Mouse (Mus musculus) small intestine, adult 2 months (tissue): ENCODE measurements around the gene Tmem30c. TPM values are rescaled to one million over a fixed set of nuclear protein-coding genes. Genes with fewer than 3 reads are reported as not detected.

ENCODE experiments used
- H3K27ac ChIP-seq: fragments of 200-500 bp; 2 replicates; pipeline ENCODE4 v1.5.1; 2012; ENCODE audit warnings: low read depth, low read length, control low read depth, inconsistent platforms; ENCODE audit not compliant: insufficient read depth
- H3K27me3 ChIP-seq: fragments of 200-500 bp; 2 replicates; pipeline ENCODE4 v1.6.1; 2012; ENCODE audit warnings: mild to moderate bottlenecking, moderate library complexity, low read length, inconsistent platforms; ENCODE audit not compliant: control insufficient read depth, insufficient read depth
- H3K36me3 ChIP-seq: fragments of 200-500 bp; 2 replicates; pipeline ENCODE4 v1.6.1; 2012; ENCODE audit warnings: mild to moderate bottlenecking, low read length, control low read depth, inconsistent platforms; ENCODE audit not compliant: control insufficient read depth, insufficient read depth
- H3K4me1 ChIP-seq: fragments of 200-500 bp; 2 replicates; pipeline ENCODE4 v1.6.1; 2012; ENCODE audit warnings: low read length, inconsistent platforms, mixed read lengths; ENCODE audit not compliant: control insufficient read depth, insufficient read depth, insufficient read length
- H3K4me3 ChIP-seq: fragments of 200-500 bp; 2 replicates; pipeline ENCODE4 v1.5.1; 2012; ENCODE audit warnings: low read depth, mild to moderate bottlenecking, control low read depth, inconsistent platforms, low read length, moderate library complexity
- CTCF ChIP-seq: fragments of 200-500 bp; IDR thresholded peaks from 2 replicates; pipeline ENCODE4 v1.5.1; 2012; ENCODE audit warnings: low read depth, mild to moderate bottlenecking, control low read depth, inconsistent platforms, low read length, moderate library complexity, mixed read lengths; ENCODE audit not compliant: insufficient replicate concordance, insufficient read length; ENCODE audit errors: extremely low read depth
- POLR2A ChIP-seq: fragments of 200-500 bp; IDR thresholded peaks from 2 replicates; pipeline ENCODE4 v1.6.1; 2012; ENCODE audit warnings: low read depth, mild to moderate bottlenecking, control low read depth, inconsistent platforms, low read length, moderate library complexity
- WGBS: fragments of 180-500 bp; shearing (Covaris S2); methylation state at CpG from one replicate; pipeline ENCODE4 v1.1.7; 2018; 5-methylcytosine and 5-hydroxymethylcytosine counted together
- polyA plus RNA-seq: library from polyadenylated mRNA; depleted of rRNA; stranded (reverse); fragments of >200 nt; gene quantifications from 2 replicates; pipeline ENCODE4 v1.2.3, GENCODE M21; 2012

Tmem30c gene
- polyA plus RNA-seq, 1 experiment: not detected

DNA sequence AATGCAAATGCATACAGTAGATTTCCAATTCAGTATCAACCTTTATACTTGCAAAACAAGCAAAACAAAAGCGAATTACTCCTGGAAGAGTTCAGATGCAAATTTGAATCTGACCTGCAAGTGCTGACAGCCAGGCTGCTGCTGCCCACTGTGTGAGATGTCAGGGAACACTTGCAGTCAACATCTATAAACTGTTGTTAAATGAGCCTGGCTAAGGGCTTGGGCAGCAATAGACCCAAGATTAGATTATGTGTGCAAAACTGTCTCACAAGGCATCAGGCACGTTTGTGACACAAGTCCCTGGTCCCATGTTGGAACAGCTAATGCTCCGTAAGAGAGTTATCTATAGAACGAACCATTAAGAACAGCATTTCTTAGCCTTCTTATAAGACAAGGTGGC is 369 bp downstream of the Tmem30c start:
- Histone ChIP-seq H3K4me3 (no peak overlapping the region), H3K36me3 (no peaks in the 10 kb centered on the region), H3K4me1 (no peaks in the 10 kb centered on the region), H3K27me3 (no peaks in the 10 kb centered on the region), H3K27ac (no peak overlapping the region)
- 70% methylated on average over 4 of the region's 4 CpGs for WGBS
- no peak for TF ChIP-seq POLR2A
- TF ChIP-seq CTCF: no peak

DNA sequence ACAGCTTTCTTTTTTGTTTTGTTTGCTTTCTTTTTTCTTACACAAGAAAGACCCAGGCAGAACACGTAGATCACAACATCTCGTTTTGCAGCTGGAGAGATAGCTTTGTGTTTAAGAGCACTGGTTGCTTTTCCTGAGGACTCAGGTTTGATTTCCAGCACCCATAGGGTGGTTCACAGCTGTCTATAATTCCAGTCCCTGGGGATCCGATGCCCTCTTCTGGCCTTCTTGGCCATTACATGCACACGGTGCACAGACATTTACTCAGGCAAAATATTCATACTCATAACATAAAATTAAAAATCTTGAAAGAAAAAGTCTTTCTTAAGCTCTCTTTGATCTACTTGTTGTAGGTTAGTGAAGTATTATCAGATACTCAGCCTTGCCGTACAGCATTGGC is 969 bp downstream of the Tmem30c start:
- Histone ChIP-seq H3K4me3 (no peak overlapping the region), H3K4me1 (no peaks in the 10 kb centered on the region), H3K27ac (no peak overlapping the region), H3K36me3 (no peaks in the 10 kb centered on the region), H3K27me3 (no peaks in the 10 kb centered on the region)
- 89% methylated on average over 5 of the region's 5 CpGs for WGBS
- TF ChIP-seq CTCF: no peak
- TF ChIP-seq POLR2A: no peak

DNA sequence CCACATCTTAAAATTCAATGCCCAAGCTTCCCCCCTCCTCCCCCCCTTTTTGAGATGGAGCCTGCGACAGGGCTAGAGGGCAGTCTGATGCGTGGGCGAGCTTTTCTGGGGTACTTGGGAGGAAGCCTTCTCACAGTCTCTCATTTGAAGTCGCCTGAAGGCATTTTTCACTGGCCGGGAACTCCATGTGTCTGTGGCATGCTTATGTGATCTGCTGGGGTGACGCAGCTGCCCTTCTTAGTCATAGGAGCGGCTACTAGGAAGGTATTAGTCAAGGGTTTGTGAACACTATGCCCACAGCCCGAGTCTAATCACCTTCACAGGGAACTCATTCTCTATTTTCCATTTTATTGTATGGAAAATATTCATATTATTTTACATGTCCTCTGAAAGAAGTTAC is 11.2 kb downstream of the Tmem30c start:
- TF ChIP-seq CTCF: no peak
- TF ChIP-seq POLR2A: no peak
- Histone ChIP-seq H3K4me3 (no peak overlapping the region), H3K36me3 (no peaks in the 10 kb centered on the region), H3K4me1 (no peaks in the 10 kb centered on the region), H3K27me3 (no peaks in the 10 kb centered on the region), H3K27ac (no peak overlapping the region)
- 82% methylated on average over 8 of the region's 8 CpGs for WGBS

DNA sequence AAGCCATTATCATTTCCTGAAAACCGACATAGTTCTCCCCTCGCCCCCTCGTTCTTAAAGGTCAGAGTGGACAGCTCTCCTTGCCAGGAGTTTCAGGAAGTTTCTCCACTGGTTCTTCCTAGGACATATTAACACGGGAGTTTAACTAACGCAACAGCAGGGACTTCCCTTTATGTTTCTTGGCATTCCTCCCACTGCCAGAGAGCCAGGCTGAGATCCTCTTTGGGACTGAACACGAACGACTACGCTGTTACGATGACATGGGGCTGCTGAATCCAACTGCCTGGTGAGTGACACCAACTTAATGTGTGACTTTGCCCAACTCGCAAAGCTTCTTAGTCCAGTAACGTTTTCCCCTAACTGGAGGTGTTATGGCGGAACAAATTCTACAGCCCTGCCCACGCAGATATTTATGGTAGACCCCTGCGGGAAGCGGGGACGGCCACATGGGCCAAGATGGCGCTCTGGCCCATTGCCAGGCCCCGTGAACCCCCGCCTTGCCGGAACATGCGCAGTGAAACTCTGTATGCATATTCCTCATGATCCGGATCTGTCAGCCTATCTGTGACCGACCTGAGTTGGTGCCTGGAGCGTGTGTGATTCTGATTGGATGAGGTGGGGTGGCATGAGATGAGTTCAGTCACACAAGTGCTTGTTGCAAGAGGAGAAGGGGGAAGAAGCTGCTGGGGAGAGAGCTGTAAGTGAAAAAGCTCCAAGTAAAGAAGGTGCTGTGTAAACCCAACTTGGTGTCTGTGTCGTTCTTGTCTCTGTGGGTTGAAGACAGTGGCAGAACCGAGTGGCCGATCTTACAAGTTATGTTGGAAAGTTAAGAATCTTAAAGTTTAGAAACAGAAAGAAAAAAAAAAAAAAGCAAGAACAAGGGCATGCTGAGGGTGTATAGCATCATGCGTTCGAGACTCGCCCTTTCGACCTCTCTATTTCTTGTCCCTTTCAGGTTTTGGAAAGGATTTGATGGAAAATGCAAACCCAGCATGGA is 12.1 kb downstream of the Tmem30c start:
- 83% methylated on average over 31 of the region's 31 CpGs for whole genome bisulfite sequencing
- no peaks in the 10 kb centered on the region for H3K27me3 ChIP-seq
- no peaks in the 10 kb centered on the region for H3K36me3 ChIP-seq
- TF ChIP-seq CTCF (no peak), POLR2A (no peak)
- no peak overlapping the region for H3K4me3 ChIP-seq
- no peaks in the 10 kb centered on the region for H3K4me1 ChIP-seq
- H3K27ac ChIP-seq: no peak overlapping the region

DNA sequence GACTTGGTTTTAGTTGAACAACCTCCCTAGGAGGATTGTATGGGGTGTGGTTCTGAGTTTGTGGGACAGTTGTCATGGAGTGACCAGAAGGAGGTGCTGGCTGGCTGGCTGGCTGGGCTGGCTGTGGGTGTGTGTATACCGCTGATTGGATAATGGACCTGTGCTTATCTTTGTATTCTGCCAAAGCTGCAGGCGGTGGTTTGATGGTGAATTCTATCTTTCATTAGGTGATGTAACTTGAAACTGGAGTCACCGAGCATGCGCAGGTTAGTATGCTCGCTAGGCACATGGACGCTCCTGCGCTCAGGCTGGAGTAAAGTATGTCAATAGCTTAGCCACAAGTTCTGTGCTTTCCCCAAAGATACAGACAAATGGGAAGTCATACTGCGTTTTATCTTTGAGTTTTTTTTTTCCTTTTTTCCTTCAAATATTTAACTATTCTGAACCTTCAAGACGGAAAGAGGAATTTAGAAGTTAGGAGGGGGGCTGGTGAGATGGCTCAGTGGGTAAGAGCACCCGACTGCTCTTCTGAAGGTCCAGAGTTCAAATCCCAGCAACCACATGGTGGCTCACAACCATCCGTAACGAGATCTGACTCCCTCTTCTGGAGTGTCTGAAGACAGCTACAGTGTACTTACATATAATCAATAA is 13.6 kb downstream of the Tmem30c start:
- TF ChIP-seq CTCF (no peak), POLR2A (no peak)
- no peak overlapping the region for H3K27ac ChIP-seq
- H3K4me1 ChIP-seq: no peaks in the 10 kb centered on the region
- H3K4me3 ChIP-seq: no peak overlapping the region
- no peaks in the 10 kb centered on the region for H3K27me3 ChIP-seq
- H3K36me3 ChIP-seq: no peaks in the 10 kb centered on the region
- WGBS: 72% methylated on average over 11 of the region's 12 CpGs

DNA sequence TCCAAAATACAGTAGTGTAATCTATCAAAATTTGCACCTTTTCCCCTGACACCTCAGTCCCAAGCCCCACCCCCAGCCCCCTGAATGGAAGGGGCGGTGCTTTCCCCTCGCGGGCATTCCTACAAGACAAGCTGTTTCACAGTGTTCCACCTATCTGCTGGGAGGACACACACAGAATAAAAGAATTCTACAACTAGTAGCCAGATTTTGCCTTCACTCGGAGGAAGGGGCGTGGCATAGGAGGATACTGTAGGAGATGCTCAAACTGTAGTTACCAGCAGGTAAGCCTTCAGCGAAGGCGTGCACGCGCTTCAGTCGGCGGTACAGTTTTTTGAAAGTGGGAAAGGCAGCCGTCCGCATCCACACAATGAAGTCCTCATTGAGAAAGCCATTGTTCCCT is 22.9 kb downstream of the Tmem30c start:
- 89% methylated on average over 13 of the region's 13 CpGs for WGBS
- TF ChIP-seq CTCF: no peak
- no peak for TF ChIP-seq POLR2A
- no peaks in the 10 kb centered on the region for H3K36me3 ChIP-seq
- no peak overlapping the region for H3K4me3 ChIP-seq
- no peaks in the 10 kb centered on the region for H3K27me3 ChIP-seq
- H3K4me1 ChIP-seq: no peaks in the 10 kb centered on the region
- H3K27ac ChIP-seq: no peak overlapping the region

GRCm38 (mm10) chr16:57268058-57268841 is 24.4 kb downstream of the Tmem30c start:
- no peak overlapping the region for H3K4me3 ChIP-seq
- no peaks in the 10 kb centered on the region for H3K4me1 ChIP-seq
- WGBS: 83% methylated on average over 14 of the region's 14 CpGs
- TF ChIP-seq CTCF (no peak), POLR2A (no peak)
- H3K36me3 ChIP-seq: no peaks in the 10 kb centered on the region
- H3K27ac ChIP-seq: no peak overlapping the region
- H3K27me3 ChIP-seq: no peaks in the 10 kb centered on the region
